Mouse (Mus musculus) testis, adult 2 months (tissue): ENCODE results near the gene Myh13.

ENCODE experiments used
- CTCF ChIP-seq: fragments of 200-500 bp; IDR thresholded peaks from 2 replicates; pipeline ENCODE4 v1.5.1; 2012; ENCODE audit warnings: low read depth, mild to moderate bottlenecking, inconsistent platforms, low read length, moderate library complexity; ENCODE audit not compliant: control insufficient read depth, insufficient read depth, insufficient replicate concordance
- POLR2A ChIP-seq: fragments of 200-500 bp; IDR thresholded peaks from 2 replicates; pipeline ENCODE4 v1.6.1; 2012; ENCODE audit warnings: low read depth, mild to moderate bottlenecking, inconsistent platforms, low read length, moderate library complexity; ENCODE audit not compliant: control insufficient read depth

- TF ChIP-seq CTCF (no peak), POLR2A (no peak)
Observed at GRCm38 (mm10) chr11:67400956-67401355, 79.5 kb downstream of the Myh13 start.
